Mouse (Mus musculus): ENCODE measurements around the gene Crybg1. TPM values are rescaled to one million over a fixed set of nuclear protein-coding genes. Genes with fewer than 3 reads are reported as not detected.
"Not testable (repeated sequence)": the region's sequence is repeated elsewhere in the genome, so short reads cannot be mapped to it uniquely, and the experiment has no call there.

Crybg1 gene
- polyA plus RNA-seq, 1 experiment from 2014 or later, result 0.14 TPM

DNA sequence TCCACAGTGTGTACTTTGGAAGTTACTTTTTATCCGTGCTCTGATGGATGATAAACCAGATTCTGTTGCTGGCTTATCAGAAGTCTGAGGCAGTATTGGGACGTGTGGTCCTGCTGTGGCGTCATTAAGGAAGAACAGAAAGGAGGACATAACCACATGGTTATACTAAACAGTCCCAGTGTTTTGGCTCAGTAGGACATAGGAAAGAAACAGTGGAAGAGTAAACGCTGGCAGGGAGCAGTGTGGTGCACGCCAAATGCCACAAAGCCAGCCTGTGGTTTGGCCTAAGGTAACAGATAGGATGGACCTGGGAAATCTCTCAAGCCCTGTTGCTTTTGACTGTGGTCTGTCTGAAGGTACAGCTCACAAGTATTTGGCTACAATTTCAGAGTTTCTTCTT, 220.1 kb downstream of the Crybg1 start:
- no peaks in the 10 kb centered on the region; the same call in 1 of the 2 replicates for H3K36me3 ChIP-seq (ENCODE audit: control insufficient read depth, insufficient read depth, low read length)
- no peaks in the 10 kb centered on the region for H3K9me3 ChIP-seq (replicated peaks; ENCODE audit: control insufficient read depth, low read length, poor library complexity, severe bottlenecking)
- 70% methylated on average over 5 of the region's 5 CpGs for WGBS
- H3K9ac ChIP-seq (ENCODE audit: low read depth, low read length), result no peak overlapping the region
- H3K4me2 ChIP-seq (ENCODE audit: low read length), result no peak overlapping the region
- no peak overlapping the region for H3K4me3 ChIP-seq (ENCODE audit: low read depth, low read length)
- no peaks in the 10 kb centered on the region for H3K27me3 ChIP-seq (ENCODE audit: control insufficient read depth, insufficient read depth, low read depth, low read length)
- ATAC-seq, result no peak
- H3K27ac ChIP-seq (ENCODE audit: low read length), result no peak overlapping the region
- no peaks in the 10 kb centered on the region for H3K4me1 ChIP-seq (ENCODE audit: control insufficient read depth, insufficient read depth, low read length)

DNA sequence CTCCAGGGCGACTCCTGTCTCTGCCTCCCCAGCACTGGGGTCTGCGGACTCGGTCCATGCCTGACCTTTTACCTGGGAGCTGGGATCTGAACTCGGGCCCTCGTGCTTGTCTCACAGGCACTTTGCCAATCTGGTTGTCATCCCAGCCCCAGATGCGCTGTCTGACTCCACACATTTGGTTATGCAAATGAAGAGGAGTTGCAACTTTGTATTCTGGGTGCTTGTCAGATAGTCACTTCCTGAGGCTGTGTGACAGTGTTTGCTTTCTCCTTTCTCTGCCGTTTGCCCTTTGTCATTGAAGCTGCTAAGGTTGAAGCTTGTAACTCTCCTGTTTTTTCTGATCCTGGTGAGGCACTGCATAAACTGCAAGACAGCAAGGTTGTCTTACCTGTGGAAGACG, 220.9 kb downstream of the Crybg1 start:
- no peak for ATAC-seq
- H3K27me3 ChIP-seq (ENCODE audit: control insufficient read depth, insufficient read depth, low read depth, low read length), result no peaks in the 10 kb centered on the region
- no peak overlapping the region for H3K4me2 ChIP-seq (ENCODE audit: low read length)
- no peaks in the 10 kb centered on the region; the same call in 1 of the 2 replicates for H3K36me3 ChIP-seq (ENCODE audit: control insufficient read depth, insufficient read depth, low read length)
- WGBS, result 87% methylated on average over 8 of the region's 8 CpGs
- H3K4me1 ChIP-seq (ENCODE audit: control insufficient read depth, insufficient read depth, low read length), result no peaks in the 10 kb centered on the region
- no peak overlapping the region for H3K9ac ChIP-seq (ENCODE audit: low read depth, low read length)
- H3K27ac ChIP-seq (ENCODE audit: low read length), result no peak overlapping the region
- H3K4me3 ChIP-seq (ENCODE audit: low read depth, low read length), result no peak overlapping the region
- no peaks in the 10 kb centered on the region for H3K9me3 ChIP-seq (replicated peaks; ENCODE audit: control insufficient read depth, low read length, poor library complexity, severe bottlenecking)

DNA sequence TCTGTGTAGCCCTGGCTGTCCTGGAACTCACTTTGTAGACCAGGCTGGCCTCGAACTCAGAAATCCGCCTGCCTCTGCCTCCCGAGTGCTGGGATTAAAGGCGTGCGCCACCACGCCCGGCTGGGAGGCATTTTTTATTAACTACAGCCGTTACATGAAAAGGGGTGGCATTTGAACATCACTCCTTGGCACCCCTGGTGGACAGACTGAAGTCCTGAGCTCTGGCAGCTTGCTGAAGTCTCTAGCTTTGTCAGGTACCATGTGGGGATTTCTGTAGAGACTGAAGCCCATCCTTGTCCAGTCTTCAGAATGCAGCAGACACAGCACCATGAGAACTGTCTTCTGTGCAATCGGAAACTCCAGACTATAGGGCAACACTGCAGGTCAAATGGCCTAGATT, 222.9 kb downstream of the Crybg1 start:
- H3K27me3 ChIP-seq (ENCODE audit: control insufficient read depth, insufficient read depth, low read depth, low read length); H3K4me2 ChIP-seq (ENCODE audit: low read length); H3K9me3 ChIP-seq (replicated peaks; ENCODE audit: control insufficient read depth, low read length, poor library complexity, severe bottlenecking); H3K36me3 ChIP-seq (ENCODE audit: control insufficient read depth, insufficient read depth, low read length); ATAC-seq; H3K4me3 ChIP-seq (ENCODE audit: low read depth, low read length); H3K9ac ChIP-seq (ENCODE audit: low read depth, low read length); H3K27ac ChIP-seq (ENCODE audit: low read length); H3K4me1 ChIP-seq (ENCODE audit: control insufficient read depth, insufficient read depth, low read length): not testable (repeated sequence)
- WGBS, result 89% methylated on average over 8 of the region's 9 CpGs

DNA sequence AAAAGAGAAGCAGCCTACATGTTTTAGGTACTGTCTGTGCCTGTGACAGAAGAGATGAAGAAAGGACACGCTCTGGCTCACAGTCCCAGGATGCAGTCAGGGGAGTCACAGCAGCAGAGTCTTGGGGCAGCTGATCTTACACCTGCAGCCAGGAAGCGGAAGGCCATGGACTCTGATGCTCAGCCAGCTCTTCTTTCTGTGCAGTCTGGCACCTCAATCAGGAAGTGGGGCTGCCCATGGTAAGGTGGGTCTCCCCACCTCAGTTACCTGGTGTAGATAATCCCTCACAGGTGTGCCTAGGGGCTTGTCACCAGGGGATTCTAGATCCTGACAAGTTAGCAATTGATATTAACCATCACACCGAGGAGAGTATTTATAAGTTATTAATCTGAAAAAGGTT, 225.6 kb downstream of the Crybg1 start:
- no peak for ATAC-seq
- no peak overlapping the region for H3K9ac ChIP-seq (ENCODE audit: low read depth, low read length)
- H3K4me2 ChIP-seq (ENCODE audit: low read length), result no peak overlapping the region
- no peaks in the 10 kb centered on the region for H3K4me1 ChIP-seq (ENCODE audit: control insufficient read depth, insufficient read depth, low read length)
- WGBS, result 96% methylated on average over 3 of the region's 3 CpGs
- H3K36me3 ChIP-seq (ENCODE audit: control insufficient read depth, insufficient read depth, low read length), result no peaks in the 10 kb centered on the region; the same call in 1 of the 2 replicates
- no peak overlapping the region for H3K27ac ChIP-seq (ENCODE audit: low read length)
- H3K9me3 ChIP-seq (replicated peaks; ENCODE audit: control insufficient read depth, low read length, poor library complexity, severe bottlenecking), result no peaks in the 10 kb centered on the region
- no peaks in the 10 kb centered on the region for H3K27me3 ChIP-seq (ENCODE audit: control insufficient read depth, insufficient read depth, low read depth, low read length)
- H3K4me3 ChIP-seq (ENCODE audit: low read depth, low read length), result no peak overlapping the region

DNA sequence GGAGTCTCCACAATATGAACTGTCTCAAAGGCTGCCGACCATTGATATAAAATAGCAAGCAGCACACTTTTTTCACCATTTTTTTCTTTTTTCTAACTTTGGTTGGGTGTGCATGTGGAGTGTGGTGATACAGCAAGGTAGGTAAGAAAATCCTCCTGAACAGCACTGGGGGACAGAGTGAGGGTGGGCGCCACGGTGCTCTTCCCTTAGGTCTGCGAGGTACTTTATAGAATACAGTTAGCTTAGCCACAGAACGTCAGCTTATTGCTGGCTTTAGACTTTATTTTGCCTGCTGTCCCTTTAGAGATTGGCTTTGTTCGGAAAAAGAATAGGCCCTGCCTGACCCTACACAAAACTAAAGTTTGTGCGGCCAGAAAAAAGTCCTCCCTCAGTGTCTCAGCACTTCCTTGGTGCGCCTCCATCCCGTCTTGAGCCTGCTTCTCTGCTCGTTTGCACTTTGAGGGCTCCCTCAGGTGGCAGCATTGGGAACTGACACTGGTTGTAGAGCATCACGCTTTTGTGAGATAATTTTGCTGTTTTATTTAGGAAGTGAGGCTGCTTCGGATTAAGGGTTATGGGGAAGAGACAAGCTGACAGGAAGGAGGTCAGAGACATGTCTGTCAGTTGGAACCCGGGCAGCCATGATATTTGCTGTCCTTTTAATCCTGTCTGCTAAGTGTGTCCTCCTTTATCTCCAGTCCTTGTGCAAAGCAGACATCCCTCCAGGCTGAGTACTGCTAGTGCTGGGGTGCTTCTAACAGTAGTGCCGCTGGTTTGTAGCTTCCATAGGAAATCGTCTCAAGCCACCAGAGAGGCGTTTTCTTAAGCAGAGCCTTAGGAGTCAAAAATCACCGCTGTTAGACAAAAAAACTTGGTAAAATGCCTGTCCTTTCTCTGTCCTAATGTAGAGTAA, 229.7 kb downstream of the Crybg1 start:
- 40% methylated on average over 17 of the region's 17 CpGs for WGBS
- Histone ChIP-seq H3K9me3 (replicated peaks; ENCODE audit: control insufficient read depth, low read length, poor library complexity, severe bottlenecking) (no peaks in the 10 kb centered on the region), H3K4me3 (ENCODE audit: low read depth, low read length) (no peak overlapping the region), H3K27ac (ENCODE audit: low read length) (no peak overlapping the region), H3K9ac (ENCODE audit: low read depth, low read length) (no peak overlapping the region), H3K27me3 (ENCODE audit: control insufficient read depth, insufficient read depth, low read depth, low read length) (no peaks in the 10 kb centered on the region), H3K4me1 (ENCODE audit: control insufficient read depth, insufficient read depth, low read length) (no peaks in the 10 kb centered on the region), H3K36me3 (ENCODE audit: control insufficient read depth, insufficient read depth, low read length) (no peaks in the 10 kb centered on the region; the same call in 1 of the 2 replicates), H3K4me2 (ENCODE audit: low read length) (no peak overlapping the region)
- peak; percentile 72 for ATAC-seq

DNA sequence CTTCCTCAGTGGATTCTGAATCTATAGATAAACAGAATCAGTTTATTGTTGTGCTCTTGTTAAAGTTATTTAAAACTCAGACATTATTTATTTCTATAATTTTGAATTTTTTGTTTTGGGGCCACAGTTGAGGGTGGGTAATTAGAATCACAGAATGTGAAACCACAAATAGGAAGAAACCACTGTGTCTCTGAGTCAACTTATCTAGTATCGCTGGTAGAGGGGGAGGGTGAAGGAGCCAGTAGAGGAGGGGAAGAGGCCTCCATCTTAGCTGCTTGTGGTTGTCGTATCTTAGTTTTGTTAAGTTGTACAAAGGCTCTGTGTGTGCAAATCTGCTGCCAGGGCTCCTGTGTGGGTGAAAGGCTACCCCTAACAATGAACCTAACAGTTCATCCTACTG, 231.9 kb downstream of the Crybg1 start:
- ATAC-seq, result no peak
- no peak overlapping the region for H3K4me3 ChIP-seq (ENCODE audit: low read depth, low read length)
- no peaks in the 10 kb centered on the region for H3K36me3 ChIP-seq (ENCODE audit: control insufficient read depth, insufficient read depth, low read length)
- H3K4me1 ChIP-seq (ENCODE audit: control insufficient read depth, insufficient read depth, low read length), result no peaks in the 10 kb centered on the region
- no peaks in the 10 kb centered on the region for H3K9me3 ChIP-seq (replicated peaks; ENCODE audit: control insufficient read depth, low read length, poor library complexity, severe bottlenecking)
- 89% methylated on average over 2 of the region's 2 CpGs for WGBS
- no peak overlapping the region for H3K4me2 ChIP-seq (ENCODE audit: low read length)
- no peak overlapping the region for H3K9ac ChIP-seq (ENCODE audit: low read depth, low read length)
- H3K27me3 ChIP-seq (ENCODE audit: control insufficient read depth, insufficient read depth, low read depth, low read length), result no peaks in the 10 kb centered on the region
- H3K27ac ChIP-seq (ENCODE audit: low read length), result no peak overlapping the region

DNA sequence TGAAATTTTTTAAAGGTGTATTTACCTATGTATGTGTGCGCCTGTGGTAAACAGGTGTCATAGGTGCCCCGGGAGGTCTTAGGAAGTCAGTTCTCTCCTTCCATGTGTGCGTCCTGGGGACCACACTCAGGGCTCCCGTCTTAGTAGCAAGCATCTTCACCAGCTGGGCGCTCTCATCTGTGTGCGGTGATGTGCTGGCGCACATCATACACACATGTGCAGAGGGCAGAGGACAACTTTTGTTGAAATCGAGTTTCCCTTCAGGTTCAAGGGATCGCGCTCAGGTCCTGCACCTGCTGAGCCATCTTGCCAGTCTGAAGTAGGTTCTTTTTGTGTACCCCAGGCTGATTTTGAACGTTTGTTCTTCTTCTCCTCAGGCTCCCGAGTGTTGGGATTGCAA, 232.5 kb downstream of the Crybg1 start:
- ATAC-seq, result no peak
- Histone ChIP-seq H3K9me3 (replicated peaks; ENCODE audit: control insufficient read depth, low read length, poor library complexity, severe bottlenecking) (no peaks in the 10 kb centered on the region), H3K27ac (ENCODE audit: low read length) (no peak overlapping the region), H3K9ac (ENCODE audit: low read depth, low read length) (no peak overlapping the region), H3K36me3 (ENCODE audit: control insufficient read depth, insufficient read depth, low read length) (no peaks in the 10 kb centered on the region), H3K27me3 (ENCODE audit: control insufficient read depth, insufficient read depth, low read depth, low read length) (no peaks in the 10 kb centered on the region), H3K4me2 (ENCODE audit: low read length) (no peak overlapping the region), H3K4me3 (ENCODE audit: low read depth, low read length) (no peak overlapping the region), H3K4me1 (ENCODE audit: control insufficient read depth, insufficient read depth, low read length) (no peaks in the 10 kb centered on the region)
- 80% methylated on average over 12 of the region's 12 CpGs for WGBS

DNA sequence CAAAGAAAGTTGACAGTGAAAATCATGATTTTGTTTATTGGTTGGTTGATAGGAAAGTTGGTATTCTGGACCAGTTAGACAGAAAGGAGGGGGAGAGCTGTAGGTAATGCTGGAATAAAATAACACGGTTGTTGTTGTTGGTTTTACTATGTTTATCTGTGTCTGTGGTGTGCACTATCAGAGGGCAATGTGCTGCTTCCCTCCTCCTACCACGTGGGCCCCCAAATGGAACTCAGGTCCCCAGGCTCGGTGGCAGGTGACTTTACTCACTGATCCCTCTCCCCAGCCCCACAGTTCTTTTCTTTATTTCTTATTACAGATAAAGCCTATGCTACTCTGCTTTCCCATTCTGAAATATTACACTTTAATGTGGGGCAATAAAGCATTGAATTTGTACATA, 236.4 kb downstream of the Crybg1 start:
- ATAC-seq, result no peak
- Histone ChIP-seq H3K4me2 (ENCODE audit: low read length) (no peak overlapping the region), H3K36me3 (ENCODE audit: control insufficient read depth, insufficient read depth, low read length) (0 out of 2 replicates have a peak, but pooled peaks cover 5% of the 10 kb centered on the region), H3K4me1 (ENCODE audit: control insufficient read depth, insufficient read depth, low read length) (no peaks in the 10 kb centered on the region), H3K9me3 (replicated peaks; ENCODE audit: control insufficient read depth, low read length, poor library complexity, severe bottlenecking) (no peaks in the 10 kb centered on the region), H3K4me3 (ENCODE audit: low read depth, low read length) (no peak overlapping the region), H3K9ac (ENCODE audit: low read depth, low read length) (no peak overlapping the region), H3K27ac (ENCODE audit: low read length) (no peak overlapping the region), H3K27me3 (ENCODE audit: control insufficient read depth, insufficient read depth, low read depth, low read length) (no peaks in the 10 kb centered on the region)
- WGBS, result 76% methylated on average over 3 of the region's 3 CpGs

GRCm38 (mm10) chr10:43910873-43911142, 237.8 kb downstream of the Crybg1 start:
- H3K9ac ChIP-seq (ENCODE audit: low read depth, low read length), result no peak overlapping the region
- no peaks in the 10 kb centered on the region for H3K27me3 ChIP-seq (ENCODE audit: control insufficient read depth, insufficient read depth, low read depth, low read length)
- H3K36me3 ChIP-seq (ENCODE audit: control insufficient read depth, insufficient read depth, low read length), result 0 out of 2 replicates have a peak, but pooled peaks cover 5% of the 10 kb centered on the region
- ATAC-seq, result no peak
- no peak overlapping the region for H3K4me2 ChIP-seq (ENCODE audit: low read length)
- no peaks in the 10 kb centered on the region for H3K9me3 ChIP-seq (replicated peaks; ENCODE audit: control insufficient read depth, low read length, poor library complexity, severe bottlenecking)
- WGBS, result 94% methylated on average over 8 of the region's 8 CpGs
- no peaks in the 10 kb centered on the region for H3K4me1 ChIP-seq (ENCODE audit: control insufficient read depth, insufficient read depth, low read length)
- no peak overlapping the region for H3K27ac ChIP-seq (ENCODE audit: low read length)
- H3K4me3 ChIP-seq (ENCODE audit: low read depth, low read length), result no peak overlapping the region

All from midbrain, embryonic 16.5 days (tissue).